Mouse (Mus musculus) kidney, postnatal 0 days (tissue): ENCODE measurements around the gene Gm49373. TPM values are rescaled to one million over a fixed set of nuclear protein-coding genes. Genes with fewer than 3 reads are reported as not detected.

Experiments used
- ATAC-seq: fragments of 200-750 bp; cut with Nextera tagmentation; replicated peaks from 2 replicates; pipeline ENCODE4 v1.8.0; 2017; ENCODE audit warnings: low read depth, moderate number of reproducible peaks, moderate TSS enrichment, moderate library complexity; ENCODE audit not compliant: low FRiP score
- DNase-seq: peaks from one replicate; pipeline ENCODE4 v3.0.0-alpha.2; 2016; ENCODE audit warnings: low spot score
- H3K27ac ChIP-seq: fragments of 300-500 bp; sonication (generic); 2 replicates; pipeline ENCODE4 v1.5.1; 2014; ENCODE audit warnings: mild to moderate bottlenecking
- H3K27me3 ChIP-seq: fragments of 300-500 bp; sonication (generic); 2 replicates; pipeline ENCODE4 v1.6.1; 2014; ENCODE audit warnings: low read length, mixed read lengths; ENCODE audit not compliant: insufficient read depth
- H3K36me3 ChIP-seq: fragments of 300-500 bp; sonication (generic); 2 replicates; pipeline ENCODE4 v1.6.1; 2014; ENCODE audit warnings: low read length, mixed read lengths; ENCODE audit not compliant: insufficient read depth
- H3K4me1 ChIP-seq: fragments of 300-500 bp; sonication (generic); replicated peaks from 2 replicates; pipeline ENCODE4 v1.6.1; 2014; ENCODE audit warnings: antibody characterized with exemption, low read length, mixed read lengths; ENCODE audit not compliant: insufficient read depth
- H3K4me2 ChIP-seq: fragments of 300-500 bp; sonication (generic); 2 replicates; pipeline ENCODE4 v1.6.1; 2014; ENCODE audit warnings: mild to moderate bottlenecking, low read length, moderate library complexity, mixed read lengths
- H3K4me3 ChIP-seq: fragments of 300-500 bp; sonication (generic); replicated peaks from 2 replicates; pipeline ENCODE4 v1.5.1; 2014; ENCODE audit warnings: low read depth, low read length
- H3K9ac ChIP-seq: fragments of 300-500 bp; sonication (generic); 2 replicates; pipeline ENCODE4 v1.6.1; 2014; ENCODE audit warnings: low read depth, low read length
- H3K9me3 ChIP-seq: fragments of 300-500 bp; sonication (generic); replicated peaks from 2 replicates; pipeline ENCODE4 v1.6.1; 2016; ENCODE audit warnings: low read length, inconsistent platforms, mixed read lengths
- CTCF ChIP-seq: IDR thresholded peaks from 2 replicates; pipeline ENCODE4 v1.5.1; 2016; ENCODE audit warnings: antibody characterized with exemption, low read depth, mild to moderate bottlenecking, moderate library complexity
- WGBS: fragments of 180-500 bp; shearing (Covaris S2); extraction: QIAGEN DNeasy Blood & Tissue Kit; methylation state at CpG from one replicate; pipeline ENCODE4 v1.1.7; 2014; 5-methylcytosine and 5-hydroxymethylcytosine counted together
- microRNA counts: library from miRNA; unstranded; fragments of <30 nt; microRNA quantifications from one replicate; lab custom pipeline; 2015
- microRNA-seq: library from miRNA; unstranded; fragments of <30 nt; microRNA quantifications from one replicate; pipeline ENCODE4, GENCODE M21; 2016
- polyA plus RNA-seq: library from polyadenylated mRNA; unstranded; fragments of >200 nt; fragmentation: Nextera tagmentation; extraction: Ambion mirVana; gene quantifications from 2 replicates; pipeline ENCODE4 v1.2.1, GENCODE M21; 2015

Gene Gm49373
- polyA plus RNA-seq, 1 experiment from 2014 or later, result 0.38 TPM

GRCm38 (mm10) chr9:21018600-21018999 lies 54.3 kb downstream of the Gm49373 start:
- peaks cover 13% of the 10 kb centered on the region; the same call in 1 of the 2 replicates for H3K4me1 ChIP-seq
- DNase-seq, result no peak
- H3K36me3 ChIP-seq, result no peaks in the 10 kb centered on the region
- H3K27ac ChIP-seq, result no peak overlapping the region
- H3K4me2 ChIP-seq, result no peak overlapping the region
- H3K9ac ChIP-seq, result no peak overlapping the region
- ATAC-seq, result no peak
- 69% methylated on average over 2 of the region's 2 CpGs for WGBS
- H3K27me3 ChIP-seq, result peaks cover 12% of the 10 kb centered on the region
- no peaks in the 10 kb centered on the region for H3K9me3 ChIP-seq
- TF ChIP-seq CTCF, result no peak
- no peak overlapping the region for H3K4me3 ChIP-seq

DNA sequence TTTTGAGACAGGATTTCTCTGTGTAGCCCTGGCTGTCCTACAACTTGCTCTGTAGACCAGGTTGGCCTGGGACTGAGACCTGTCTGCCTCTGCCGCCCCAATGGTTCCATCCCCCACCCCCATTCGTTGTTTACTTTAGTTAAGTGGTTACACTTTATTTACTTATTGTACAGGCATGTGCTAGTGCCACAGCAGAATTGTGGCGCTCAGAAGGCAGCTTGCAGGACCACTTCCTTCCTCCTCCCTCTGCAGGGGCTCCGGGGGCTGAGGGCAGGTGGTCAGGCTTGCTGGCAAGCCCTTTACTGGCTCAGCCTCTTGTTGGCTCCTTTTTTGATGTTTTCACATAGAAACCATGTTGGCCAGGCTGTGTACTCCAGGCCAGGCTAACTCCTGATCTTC lies 55.7 kb downstream of the Gm49373 start:
- Histone ChIP-seq H3K9me3 (no peaks in the 10 kb centered on the region), H3K27ac (no peak overlapping the region), H3K27me3 (peaks cover 12% of the 10 kb centered on the region), H3K36me3 (no peaks in the 10 kb centered on the region), H3K4me1 (peaks cover 13% of the 10 kb centered on the region; the same call in 1 of the 2 replicates), H3K4me3 (no peak overlapping the region; the same call in 1 of the 2 replicates), H3K9ac (no peak overlapping the region), H3K4me2 (peak overlapping the region; percentile 61)
- no peak for ATAC-seq
- no peak for DNase-seq
- 30% methylated on average over 4 of the region's 4 CpGs for WGBS
- no peak for TF ChIP-seq CTCF

DNA sequence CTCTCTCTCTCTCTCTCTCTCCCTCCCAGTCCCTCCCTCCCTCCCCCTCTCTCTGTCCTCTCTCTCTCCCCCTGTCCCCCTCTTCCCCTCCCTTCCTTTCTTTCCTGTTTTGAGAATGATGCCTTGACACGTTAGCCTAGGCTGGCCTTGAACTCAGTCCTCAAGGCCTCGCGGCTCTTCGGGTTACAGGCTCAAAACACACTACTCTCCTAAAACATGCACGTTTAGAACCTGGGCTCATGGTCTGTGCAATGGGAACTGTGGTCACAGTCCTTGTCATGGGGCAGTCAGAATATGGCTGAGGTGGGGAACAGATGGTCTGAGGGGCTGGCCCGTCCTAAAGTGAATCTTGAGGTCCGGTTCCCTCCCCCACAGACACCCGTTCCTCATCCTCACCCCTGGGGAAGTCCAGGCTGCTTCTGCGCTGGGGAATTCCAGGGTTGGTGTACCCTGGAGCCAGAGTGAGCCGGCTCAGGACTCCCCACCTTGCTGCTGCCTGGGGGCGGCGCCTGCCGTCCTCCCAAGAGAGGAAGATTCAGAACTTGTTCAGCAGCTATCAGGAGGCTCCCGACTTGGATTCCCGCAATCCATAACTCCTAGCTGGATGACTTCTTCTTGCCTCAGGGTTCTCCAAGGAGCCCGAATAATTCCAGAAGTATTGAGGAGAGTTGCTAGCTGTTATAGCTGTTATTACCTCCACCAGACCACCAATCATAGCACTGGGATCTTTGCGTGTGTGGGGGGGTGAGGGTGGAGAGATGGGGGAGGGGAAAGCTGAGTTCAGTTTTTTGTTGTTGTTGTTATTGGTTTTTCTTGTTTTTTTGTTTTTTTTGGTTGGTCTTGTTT lies 56.3 kb downstream of the Gm49373 start:
- peaks cover 13% of the 10 kb centered on the region; the same call in 1 of the 2 replicates for H3K4me1 ChIP-seq
- H3K9me3 ChIP-seq, result no peaks in the 10 kb centered on the region
- peak overlapping the region; percentile 61 for H3K4me2 ChIP-seq
- no peak overlapping the region for H3K27ac ChIP-seq
- H3K36me3 ChIP-seq, result no peaks in the 10 kb centered on the region
- 4% methylated on average over 17 of the region's 17 CpGs for WGBS
- peaks cover 12% of the 10 kb centered on the region for H3K27me3 ChIP-seq
- peak overlapping the region; percentile 33 for H3K4me3 ChIP-seq
- TF ChIP-seq CTCF, result no peak
- H3K9ac ChIP-seq, result peak overlapping the region; percentile 42; the same call in 1 of the 2 replicates
- ATAC-seq, result 0 out of 2 replicates have a peak, but pooled peaks have one; percentile 25
- DNase-seq, result no peak

- peaks cover 13% of the 10 kb centered on the region; the same call in 1 of the 2 replicates for H3K4me1 ChIP-seq
- H3K36me3 ChIP-seq, result no peaks in the 10 kb centered on the region
- H3K27me3 ChIP-seq, result peaks cover 12% of the 10 kb centered on the region
- ATAC-seq, result peak; percentile 70
- H3K27ac ChIP-seq, result peak within 1 kb of the TSS; percentile 60
- no peak for DNase-seq
- H3K4me2 ChIP-seq, result peak within 1 kb of the TSS; percentile 61
- WGBS, result under 1% methylated on average over 30 of the region's 30 CpGs
- H3K9ac ChIP-seq, result peak within 1 kb of the TSS; percentile 42; the same call in 1 of the 2 replicates
- no peaks in the 10 kb centered on the region for H3K9me3 ChIP-seq
- TF ChIP-seq CTCF, result no peak
- peak within 1 kb of the TSS; percentile 33 for H3K4me3 ChIP-seq
These were observed 57.2 kb downstream of the Gm49373 start, which contains the start of gene Icam1 for GRCm38 (mm10) chr9:21015571-21016130. Icam1 (plus strand) TSS chr9:21015985.

- H3K36me3 ChIP-seq, result no peaks in the 10 kb centered on the region
- peak; percentile 27; the same call in 1 of the 2 replicates for ATAC-seq
- H3K9me3 ChIP-seq, result no peaks in the 10 kb centered on the region
- peak overlapping the region; percentile 33; the same call in 1 of the 2 replicates for H3K9ac ChIP-seq
- DNase-seq, result no peak
- 4% methylated on average over 28 of the region's 29 CpGs for WGBS
- peaks cover 13% of the 10 kb centered on the region; the same call in 1 of the 2 replicates for H3K4me1 ChIP-seq
- H3K27ac ChIP-seq, result peak overlapping the region; percentile 60
- no peak for TF ChIP-seq CTCF
- H3K4me3 ChIP-seq, result peak overlapping the region; percentile 33
- peaks cover 12% of the 10 kb centered on the region for H3K27me3 ChIP-seq
- H3K4me2 ChIP-seq, result peak overlapping the region; percentile 61
These were observed 58.0 kb downstream of the Gm49373 start for GRCm38 (mm10) chr9:21014691-21015570.

MicroRNAs within 50 kb of the gene (microRNA counts, 519-probe panel; counts per million panel counts)
- 330 counts per million, percentile 68 among the panel's probes with 10 or more counts for microRNA mmu-miR-1900 (lab: Ali Mortazavi, UCI)

Small RNA genes lying within 50 kb of the gene (microRNA-seq; reads per million reads assigned to microRNA genes)
- gene Mir1900 (not detected), gene Mir7082 (not detected)

Other genes starting within 250 kb of the Gm49373 start
- gene A230050P20Rik, start 204.5 kb downstream of the Gm49373 start, polyA plus RNA-seq, result 7.6 and 11.5 TPM in 2 replicates
- gene Angptl6, start 193.4 kb downstream of the Gm49373 start, polyA plus RNA-seq, result 2.5 and 2.6 TPM in 2 replicates
- gene Ppan, start 184.9 kb downstream of the Gm49373 start, polyA plus RNA-seq, result 56.3 and 57.9 TPM in 2 replicates
- 234 and 243 TPM in 2 replicates for gene Eif3g, start 174.5 kb downstream of the Gm49373 start, polyA plus RNA-seq
- gene Dnmt1, start 113.2 kb downstream of the Gm49373 start, polyA plus RNA-seq, result 34.1 and 43.1 TPM in 2 replicates
- gene S1pr2, start 96.3 kb downstream of the Gm49373 start, polyA plus RNA-seq, result 21.3 and 23.3 TPM in 2 replicates
- 155 and 158 TPM in 2 replicates for gene Mrpl4, start 70.4 kb downstream of the Gm49373 start, polyA plus RNA-seq
- 12.3 and 13.4 TPM in 2 replicates for gene Icam1, start 57.1 kb downstream of the Gm49373 start, polyA plus RNA-seq
- gene Icam4, start 43.7 kb downstream of the Gm49373 start, polyA plus RNA-seq, result 0.26 and 0.50 TPM in 2 replicates
- 0.21 and 0.27 TPM in 2 replicates for gene Icam5, start 41.0 kb downstream of the Gm49373 start, polyA plus RNA-seq
- 0.29 TPM in 1 of 2 replicates, not detected in the other for gene Zglp1, start 6.0 kb downstream of the Gm49373 start, polyA plus RNA-seq
- 61.5 and 63.9 TPM in 2 replicates for gene Fdx1l, start 518 bp upstream of the Gm49373 start, polyA plus RNA-seq
- gene Gm38431, start 18.9 kb upstream of the Gm49373 start, polyA plus RNA-seq, result 0.80 and 0.91 TPM in 2 replicates
- 40.8 and 41.3 TPM in 2 replicates for gene Raver1, start 18.9 kb upstream of the Gm49373 start, polyA plus RNA-seq
- 8.6 and 9.4 TPM in 2 replicates for gene Tyk2, start 58.1 kb upstream of the Gm49373 start, polyA plus RNA-seq
- gene Cdc37, start 76.9 kb upstream of the Gm49373 start, polyA plus RNA-seq, result 256 and 271 TPM in 2 replicates
- 8.2 and 8.3 TPM in 2 replicates for gene Pde4a, start 92.6 kb upstream of the Gm49373 start, polyA plus RNA-seq
- 49.3 and 50.8 TPM in 2 replicates for gene Keap1, start 166.3 kb upstream of the Gm49373 start, polyA plus RNA-seq
- gene S1pr5, start 175.3 kb upstream of the Gm49373 start, polyA plus RNA-seq, result 0.11 TPM in 1 of 2 replicates, not detected in the other
- 51.7 and 52.9 TPM in 2 replicates for gene Atg4d, start 192.2 kb upstream of the Gm49373 start, polyA plus RNA-seq
- 8.7 and 10.6 TPM in 2 replicates for gene Kri1, start 214.9 kb upstream of the Gm49373 start, polyA plus RNA-seq
- 31.4 and 37.8 TPM in 2 replicates for gene Cdkn2d, start 218.3 kb upstream of the Gm49373 start, polyA plus RNA-seq
- gene Ap1m2, start 239.2 kb upstream of the Gm49373 start, polyA plus RNA-seq, result 57.3 and 63.0 TPM in 2 replicates
- 76.5 and 80.5 TPM in 2 replicates for gene Slc44a2, start 247.6 kb upstream of the Gm49373 start, polyA plus RNA-seq